Mouse (Mus musculus) stomach, postnatal 0 days (tissue): ENCODE results near the gene Add2.

Experiments used
- CTCF ChIP-seq: IDR thresholded peaks from 2 replicates; pipeline ENCODE4 v1.5.1; 2016; ENCODE audit warnings: antibody characterized with exemption, low read depth, mild to moderate bottlenecking, moderate library complexity
- EP300 ChIP-seq: optimal IDR thresholded peaks from 2 replicates; pipeline ENCODE3; 2016; ENCODE audit warnings: antibody characterized with exemption

- no peak for TF ChIP-seq CTCF
- no peak for TF ChIP-seq EP300
Observed at GRCm38 (mm10) chr6:86066727-86067126, 38.2 kb downstream of the Add2 start.
